Mouse (Mus musculus) myocyte (in vitro differentiated cells): ENCODE data around the gene Fam170b. TPM values are rescaled to one million over a fixed set of nuclear protein-coding genes. Genes with fewer than 3 reads are reported as not detected.

Experiments used
- H3K27me3 ChIP-seq: one replicate; pipeline ENCODE4 v1.6.1; 2011; ENCODE audit not compliant: control insufficient read depth, insufficient read depth, insufficient read length
- H3K36me3 ChIP-seq: one replicate; pipeline ENCODE4 v1.6.1; 2011; ENCODE audit not compliant: control insufficient read depth, insufficient read depth
- H3K4me2 ChIP-seq: one replicate; pipeline ENCODE4 v1.6.1; 2011; ENCODE audit warnings: low read depth, control low read depth
- H3K4me3 ChIP-seq: one replicate; pipeline ENCODE4 v1.5.1; 2011; ENCODE audit warnings: mild to moderate bottlenecking, control low read depth, moderate library complexity
- H3K79me2 ChIP-seq: one replicate; pipeline ENCODE4 v1.6.1; 2011; ENCODE audit not compliant: control insufficient read depth, insufficient read depth
- H3ac ChIP-seq: one replicate; pipeline ENCODE4 v1.6.1; 2011; ENCODE audit not compliant: control insufficient read depth, insufficient read length
- CEBPB ChIP-seq: IDR thresholded peaks from 2 replicates; pipeline ENCODE4 v1.6.1; 2011; ENCODE audit warnings: mild to moderate bottlenecking, moderate library complexity; ENCODE audit not compliant: poor library complexity, insufficient read depth, severe bottlenecking
- E2F4 ChIP-seq: IDR thresholded peaks from one replicate; pipeline ENCODE4 v1.6.1; 2011; ENCODE audit warnings: mild to moderate bottlenecking, control low read depth, moderate library complexity; ENCODE audit not compliant: insufficient read depth
- MAX ChIP-seq: IDR thresholded peaks from one replicate; pipeline ENCODE4 v1.6.1; 2011; ENCODE audit warnings: low read depth, mild to moderate bottlenecking, control low read depth
- MYOD1 ChIP-seq, 3 experiments: IDR thresholded peaks; one replicate each; pipeline ENCODE4 v1.6.1; 2011; ENCODE audit warnings: control low read depth in 2 of 3, low read depth in 2 of 3, mild to moderate bottlenecking in 2 of 3, moderate library complexity in 1 of 3; ENCODE audit not compliant: insufficient read length in 2 of 3, control insufficient read depth in 1 of 3
- MYOG ChIP-seq, 3 experiments: IDR thresholded peaks; one replicate each; pipeline ENCODE4 v1.6.1; 2011; ENCODE audit warnings: control low read depth in 2 of 3, low read depth in 2 of 3, mild to moderate bottlenecking in 2 of 3; ENCODE audit not compliant: insufficient read length in 2 of 3, control insufficient read depth in 1 of 3, insufficient read depth in 1 of 3
- POLR2A ChIP-seq: IDR thresholded peaks from one replicate; pipeline ENCODE4 v1.6.1; 2011; ENCODE audit warnings: low read depth, mild to moderate bottlenecking, control low read depth, moderate library complexity; ENCODE audit not compliant: insufficient read length
- POLR2AphosphoS2 ChIP-seq: IDR thresholded peaks from one replicate; pipeline ENCODE4 v1.6.1; 2011; ENCODE audit warnings: low read depth, control low read depth; ENCODE audit not compliant: insufficient read length
- REST ChIP-seq: IDR thresholded peaks from one replicate; pipeline ENCODE4 v1.6.1; 2011; ENCODE audit warnings: mild to moderate bottlenecking, control low read depth, moderate library complexity; ENCODE audit not compliant: insufficient read depth, insufficient read length
- SRF ChIP-seq: IDR thresholded peaks from one replicate; pipeline ENCODE4 v1.6.1; 2011; ENCODE audit warnings: low read depth; ENCODE audit not compliant: control insufficient read depth, insufficient read length
- TCF12 ChIP-seq: IDR thresholded peaks from one replicate; pipeline ENCODE4 v1.6.1; 2011; ENCODE audit warnings: mild to moderate bottlenecking, control low read depth; ENCODE audit not compliant: poor library complexity, insufficient read depth, severe bottlenecking
- TCF3 ChIP-seq: IDR thresholded peaks from one replicate; pipeline ENCODE4 v1.6.1; 2011; ENCODE audit warnings: low read depth, control low read depth; ENCODE audit not compliant: insufficient read length
- USF1 ChIP-seq: IDR thresholded peaks from one replicate; pipeline ENCODE4 v1.6.1; 2011; ENCODE audit warnings: low read depth, mild to moderate bottlenecking, control low read depth, moderate library complexity
- polyA plus RNA-seq: library from polyadenylated mRNA; unstranded; fragments of >200 nt; fragmentation: generic; extraction: Trizol; gene quantifications from one replicate; pipeline ENCODE4 v1.2.1, GENCODE M21; 2012; ENCODE audit warnings: missing spikeins

The Fam170b gene
- polyA plus RNA-seq, 1 experiment: not detected

DNA sequence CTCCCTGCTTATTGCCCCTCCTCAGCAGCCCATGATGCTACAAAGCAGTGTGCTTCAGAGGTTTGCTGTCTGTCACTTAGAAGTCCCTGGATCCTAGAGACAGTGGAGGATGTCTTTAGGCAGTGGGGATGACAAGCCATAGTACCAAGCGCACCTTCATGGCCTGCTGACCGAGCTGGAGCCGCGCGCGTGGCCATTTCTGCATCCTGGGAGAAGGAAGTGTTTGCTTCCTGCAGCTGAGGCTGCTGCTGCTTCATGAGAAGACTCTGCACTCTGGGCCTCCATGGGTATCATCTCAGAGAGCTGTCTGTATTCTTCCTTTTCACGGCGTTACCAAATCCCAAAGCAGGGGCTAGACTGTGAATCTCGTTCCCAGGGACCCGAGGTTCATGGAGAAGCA, 24.6 kb downstream of the Fam170b start:
- Histone ChIP-seq H3K79me2 (no peaks in the 10 kb centered on the region), H3K4me2 (no peak overlapping the region), H3K27me3 (peaks cover 38% of the 10 kb centered on the region), H3K36me3 (no peaks in the 10 kb centered on the region), H3K4me3 (no peak overlapping the region), H3ac (no peak overlapping the region)
- TF ChIP-seq MAX: no peak
- no peak for TF ChIP-seq MYOD1 (IDR thresholded peaks at IDR 0.05; ENCODE audit: control insufficient read depth in 1 of 3, insufficient read length in 2 of 3, low read depth in 2 of 3)
- no peak for TF ChIP-seq TCF3
- TF ChIP-seq POLR2AphosphoS2: no peak
- TF ChIP-seq REST: no peak

DNA sequence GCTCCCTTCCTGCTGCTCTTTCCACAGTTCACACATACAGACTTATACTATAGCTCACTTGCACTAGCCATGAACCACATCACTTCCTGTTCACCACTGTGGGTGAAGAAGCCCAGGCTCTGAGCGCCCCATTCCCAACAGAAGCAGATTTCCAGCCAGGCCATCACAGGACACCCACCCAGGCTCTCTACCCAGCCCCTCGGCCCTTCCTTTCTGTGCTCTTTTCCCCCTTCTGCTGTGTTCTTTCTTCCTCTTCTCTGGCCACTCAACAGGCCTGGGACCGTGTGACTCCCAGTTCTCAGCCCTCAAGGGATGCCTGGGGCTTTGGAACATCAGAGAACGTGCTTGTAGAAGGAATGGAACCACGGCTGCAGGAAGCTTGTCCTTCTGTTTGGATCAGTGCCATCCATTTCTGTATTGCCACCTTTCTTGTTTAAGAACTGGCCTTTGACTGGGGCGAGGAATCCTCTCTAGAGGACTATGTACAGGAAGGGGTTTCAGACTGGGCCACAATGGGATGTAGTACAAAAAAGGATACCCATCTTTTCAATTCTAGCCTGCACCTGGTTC, 25.3 kb downstream of the Fam170b start:
- no peaks in the 10 kb centered on the region for H3K79me2 ChIP-seq
- no peak overlapping the region for H3ac ChIP-seq
- H3K4me2 ChIP-seq: no peak overlapping the region
- H3K4me3 ChIP-seq: no peak overlapping the region
- H3K27me3 ChIP-seq: peaks cover 41% of the 10 kb centered on the region
- TF ChIP-seq TCF12 (no peak), E2F4 (no peak), MAX (no peak), POLR2A (no peak), REST (no peak), USF1 (no peak), POLR2AphosphoS2 (no peak), TCF3 (no peak), SRF (no peak), MYOG (IDR thresholded peaks at IDR 0.05; ENCODE audit: control insufficient read depth in 1 of 3, insufficient read depth in 1 of 3, insufficient read length in 2 of 3, low read depth in 2 of 3) (no peak), MYOD1 (IDR thresholded peaks at IDR 0.05; ENCODE audit: control insufficient read depth in 1 of 3, insufficient read length in 2 of 3, low read depth in 2 of 3) (no peak), CEBPB (no peak)
- H3K36me3 ChIP-seq: no peaks in the 10 kb centered on the region

DNA sequence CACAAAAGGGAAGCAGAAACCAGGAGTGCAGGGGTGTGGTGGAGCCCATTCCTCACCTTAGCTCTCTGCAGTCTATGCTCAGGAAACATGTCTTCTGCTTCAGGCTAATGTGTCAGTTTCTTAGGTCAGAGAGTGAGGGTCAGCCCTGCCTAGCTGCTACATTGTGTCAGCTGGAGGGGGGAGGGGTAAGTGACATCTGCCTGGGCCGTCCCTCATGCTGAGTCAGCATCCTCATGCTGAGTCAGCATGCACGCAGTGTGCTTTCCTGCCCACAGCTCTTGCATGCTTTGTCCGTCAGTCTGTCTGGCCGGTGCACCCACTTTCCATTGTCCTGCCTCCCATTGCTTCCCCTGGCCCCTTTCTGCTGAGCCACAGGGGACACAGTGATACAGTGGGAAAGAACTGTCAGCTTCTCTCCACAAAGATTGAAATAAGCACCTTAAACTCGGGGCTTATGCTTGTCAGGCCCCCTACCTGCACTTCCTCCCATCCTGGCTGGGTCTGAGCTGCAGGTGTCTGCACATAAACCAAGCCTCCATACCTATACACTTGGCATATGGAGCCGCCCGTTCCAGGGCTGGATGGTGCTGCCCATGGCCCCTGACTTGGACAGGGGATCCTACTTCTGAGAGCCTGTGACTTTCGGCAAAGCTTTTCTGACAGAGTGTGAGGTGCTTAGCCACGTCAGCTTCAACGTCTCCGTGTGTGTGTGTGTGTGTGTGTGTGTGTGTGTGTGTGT, 26.2 kb downstream of the Fam170b start:
- Histone ChIP-seq H3ac (no peak overlapping the region), H3K4me3 (no peak overlapping the region), H3K27me3 (peaks cover 48% of the 10 kb centered on the region), H3K36me3 (no peaks in the 10 kb centered on the region), H3K4me2 (no peak overlapping the region), H3K79me2 (no peaks in the 10 kb centered on the region)
- no peak for TF ChIP-seq MYOG (IDR thresholded peaks at IDR 0.05; ENCODE audit: control insufficient read depth in 1 of 3, insufficient read depth in 1 of 3, insufficient read length in 2 of 3, low read depth in 2 of 3)
- no peak for TF ChIP-seq CEBPB
- TF ChIP-seq E2F4: no peak
- TF ChIP-seq POLR2AphosphoS2: no peak
- TF ChIP-seq REST: no peak
- no peak for TF ChIP-seq TCF3
- TF ChIP-seq POLR2A: no peak
- no peak for TF ChIP-seq MAX
- no peak for TF ChIP-seq MYOD1 (IDR thresholded peaks at IDR 0.05; ENCODE audit: control insufficient read depth in 1 of 3, insufficient read length in 2 of 3, low read depth in 2 of 3)

DNA sequence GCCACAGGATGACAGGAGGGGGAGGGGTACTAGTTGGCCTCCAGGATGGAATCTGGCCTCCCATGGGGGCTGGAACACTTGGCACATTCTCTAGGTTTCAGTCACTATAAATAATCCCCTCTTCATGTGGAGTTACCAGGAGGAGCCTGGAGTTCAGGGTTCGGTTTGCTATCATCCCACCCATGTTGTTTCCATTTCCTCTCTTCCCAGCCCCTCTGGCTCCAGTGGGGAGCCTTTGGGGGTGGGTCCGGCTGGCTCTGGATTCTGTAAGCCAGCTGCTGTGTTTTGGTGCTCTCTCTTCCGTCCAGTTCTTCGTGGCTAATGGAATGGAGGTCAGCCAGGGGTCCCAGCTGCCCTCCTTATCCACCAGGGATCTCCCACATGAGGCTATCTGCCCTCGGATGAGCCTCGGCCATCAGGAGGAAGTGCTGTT, 27.4 kb downstream of the Fam170b start:
- no peak for TF ChIP-seq MYOD1 (IDR thresholded peaks at IDR 0.05; ENCODE audit: control insufficient read depth in 1 of 3, insufficient read length in 2 of 3, low read depth in 2 of 3)
- H3K4me3 ChIP-seq: no peak overlapping the region
- peaks cover 47% of the 10 kb centered on the region for H3K27me3 ChIP-seq
- H3ac ChIP-seq: no peak overlapping the region
- no peaks in the 10 kb centered on the region for H3K36me3 ChIP-seq
- H3K4me2 ChIP-seq: no peak overlapping the region
- no peaks in the 10 kb centered on the region for H3K79me2 ChIP-seq

DNA sequence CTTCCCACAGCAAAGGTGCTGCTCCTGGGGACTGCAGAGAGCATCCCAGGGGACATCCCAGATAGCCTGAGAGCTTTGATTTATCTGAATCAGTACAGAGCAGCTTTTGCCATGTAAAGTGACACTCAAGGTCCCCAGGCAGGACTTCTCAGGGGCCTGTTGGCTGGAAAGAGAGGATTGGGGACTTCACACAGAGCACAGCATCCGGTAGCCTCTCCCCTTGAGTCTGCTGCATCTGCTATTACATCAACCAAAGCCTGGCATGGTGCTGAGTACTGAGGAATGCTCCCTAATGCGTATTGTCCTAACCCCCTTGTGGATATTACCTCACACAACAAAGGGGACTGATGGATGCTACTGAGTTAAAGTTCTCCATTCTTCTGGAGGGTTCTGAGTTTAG, 27.9 kb downstream of the Fam170b start:
- TF ChIP-seq E2F4: no peak
- no peak for TF ChIP-seq POLR2AphosphoS2
- TF ChIP-seq MYOD1 (IDR thresholded peaks at IDR 0.05; ENCODE audit: control insufficient read depth in 1 of 3, insufficient read length in 2 of 3, low read depth in 2 of 3): no peak
- TF ChIP-seq SRF: no peak
- no peak for TF ChIP-seq USF1
- no peak for TF ChIP-seq POLR2A
- TF ChIP-seq REST: no peak
- no peak for TF ChIP-seq CEBPB
- no peak for TF ChIP-seq TCF3
- no peak for TF ChIP-seq MYOG (IDR thresholded peaks at IDR 0.05; ENCODE audit: control insufficient read depth in 1 of 3, insufficient read depth in 1 of 3, insufficient read length in 2 of 3, low read depth in 2 of 3)
- TF ChIP-seq TCF12: no peak
- no peak for TF ChIP-seq MAX
- Histone ChIP-seq H3K4me2 (no peak overlapping the region), H3ac (no peak overlapping the region), H3K4me3 (no peak overlapping the region), H3K36me3 (no peaks in the 10 kb centered on the region), H3K27me3 (peaks cover 42% of the 10 kb centered on the region), H3K79me2 (no peaks in the 10 kb centered on the region)
